Mouse (Mus musculus) kidney, postnatal 25 days (tissue): ENCODE data around the gene Nynrin.

Source experiments
- DNase-seq, 2 experiments: peaks; one replicate each; pipeline ENCODE4 v3.0.0; 2021; ENCODE audit warnings: mixed read lengths in 2 of 2

Nynrin gene

GRCm38 (mm10) chr14:55840853-55841366 is 12.9 kb upstream of the Nynrin start:
- DNase-seq, result no peak

GRCm38 (mm10) chr14:55842794-55843193 is 11.0 kb upstream of the Nynrin start:
- peak in 1 of 2 experiments; percentile 43 for DNase-seq

- DNase-seq, result peak; percentile 55 to 72
These were observed 8.1 kb upstream of the Nynrin start for GRCm38 (mm10) chr14:55845506-55846294.

- no peak for DNase-seq
These were observed 2.9 kb upstream of the Nynrin start for GRCm38 (mm10) chr14:55850885-55851284.

- DNase-seq, result no peak
These were observed 911 bp upstream of the Nynrin start for GRCm38 (mm10) chr14:55852646-55853551.

GRCm38 (mm10) chr14:55854406-55855100 is 743 bp downstream of the Nynrin start:
- DNase-seq, result no peak

GRCm38 (mm10) chr14:55855101-55855561 is 1.3 kb downstream of the Nynrin start:
- peak; percentile 73 to 82 for DNase-seq

GRCm38 (mm10) chr14:55857588-55857987 is 3.8 kb downstream of the Nynrin start:
- no peak for DNase-seq

GRCm38 (mm10) chr14:55862186-55862585 is 8.4 kb downstream of the Nynrin start:
- no peak for DNase-seq

- DNase-seq, result no peak
These were observed 9.2 kb downstream of the Nynrin start for GRCm38 (mm10) chr14:55862970-55863369.

- DNase-seq, result peak; percentile 80 to 87
These were observed 10.0 kb downstream of the Nynrin start for GRCm38 (mm10) chr14:55863773-55864172.

GRCm38 (mm10) chr14:55866962-55867361 is 13.2 kb downstream of the Nynrin start:
- peak; percentile 61 to 80 for DNase-seq

GRCm38 (mm10) chr14:55868230-55869026 is 14.6 kb downstream of the Nynrin start:
- no peak for DNase-seq

- no peak for DNase-seq
These were observed 15.7 kb downstream of the Nynrin start for GRCm38 (mm10) chr14:55869538-55869937.

- peak in 1 of 2 experiments; percentile 35 for DNase-seq
These were observed 18.2 kb downstream of the Nynrin start for GRCm38 (mm10) chr14:55872039-55872438.

GRCm38 (mm10) chr14:55872551-55872950 is 18.7 kb downstream of the Nynrin start:
- DNase-seq, result no peak

- peak in 1 of 2 experiments; percentile 26 for DNase-seq
These were observed 19.5 kb downstream of the Nynrin start for GRCm38 (mm10) chr14:55873242-55873713.

GRCm38 (mm10) chr14:55873714-55874683 is 20.2 kb downstream of the Nynrin start:
- DNase-seq, result peak; percentile 77 to 81

- peak in 1 of 2 experiments; percentile 34 for DNase-seq
These were observed 23.9 kb downstream of the Nynrin start for GRCm38 (mm10) chr14:55877469-55878315.
